Mouse (Mus musculus) left cerebral cortex, postnatal 14 days (tissue): ENCODE measurements around the gene Tmem221. TPM values are rescaled to one million over a fixed set of nuclear protein-coding genes. Genes with fewer than 3 reads are reported as not detected.
"Not testable (repeated sequence)": the region's sequence is repeated elsewhere in the genome, so short reads cannot be mapped to it uniquely, and the experiment has no call there.

Experiments
- DNase-seq, 2 experiments: peaks; one replicate each; pipeline ENCODE4 v3.0.0; 2021 to 2022; ENCODE audit warnings: low spot score in 2 of 2, mixed read lengths in 1 of 2
- intact Hi-C: fragments of 180-260 bp; cut with DNase I; formaldehyde crosslinking; loops from one replicate; pipeline ENCODE4 v1.15.1; 2025
- total RNA-seq, 2 experiments: library from RNA; stranded (reverse); gene quantifications; 2 replicates each; pipeline ENCODE4 v1.2.3; 2021

Tmem221 gene
- total RNA-seq, 2 experiments from 2014 or later: 0.22 TPM; not detected in 1

DNA sequence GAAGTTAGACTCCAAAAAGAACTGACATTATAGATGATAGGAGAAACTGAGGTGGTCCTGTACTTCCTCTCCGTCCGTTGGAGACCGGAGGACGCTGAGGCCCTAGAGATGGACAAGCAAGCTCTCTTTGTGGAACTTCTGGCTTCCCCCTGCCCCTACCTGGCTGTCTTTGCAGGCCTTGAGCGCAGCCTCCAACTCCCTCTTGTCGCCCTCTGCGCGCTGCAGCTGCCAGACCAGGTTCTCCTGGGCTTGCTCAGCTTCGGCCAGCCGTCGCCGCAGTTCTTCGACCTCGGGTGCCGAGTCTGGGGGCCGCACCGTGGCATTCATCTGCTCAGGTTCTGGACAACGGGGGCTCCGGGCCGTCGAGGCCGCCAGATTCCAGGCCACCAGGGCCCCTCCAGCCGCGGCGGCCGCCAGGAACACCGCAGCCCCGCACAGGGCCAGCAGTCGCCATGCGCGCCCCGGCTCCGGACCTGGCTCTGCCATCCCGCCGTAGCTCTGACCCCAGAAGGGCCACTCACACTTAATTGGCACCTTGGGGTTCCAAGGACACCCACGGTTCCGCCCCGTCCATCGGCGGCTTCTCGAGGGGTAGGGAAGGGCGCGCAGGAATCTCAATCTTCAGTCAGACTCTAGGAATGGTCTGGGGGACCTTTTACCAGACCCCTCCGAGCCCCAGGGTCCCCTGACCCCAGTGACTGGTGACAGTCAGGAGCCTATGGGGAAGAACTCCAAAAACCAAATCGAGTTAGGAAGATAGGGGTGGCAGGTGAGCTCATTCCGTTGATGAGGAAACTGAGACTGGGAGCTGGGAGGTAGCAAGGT, 33.2 kb downstream of the Tmem221 start, which contains the start of gene Ccdc194:
TSS of gene Ccdc194 (minus strand) at position 486 of the 825 bp plus-strand sequence.
- DNase-seq: no peak
- intact Hi-C loops: no loop called here

- intact Hi-C loops: loop anchor here (5.0 kb wide), 1 partner anchor 79 kb away; no protein-coding TSS in a partner anchor
- peak; percentile 90 to 95 for DNase-seq
These were observed 37.0 kb downstream of the Tmem221 start for GRCm38 (mm10) chr8:71521634-71522033.

DNA sequence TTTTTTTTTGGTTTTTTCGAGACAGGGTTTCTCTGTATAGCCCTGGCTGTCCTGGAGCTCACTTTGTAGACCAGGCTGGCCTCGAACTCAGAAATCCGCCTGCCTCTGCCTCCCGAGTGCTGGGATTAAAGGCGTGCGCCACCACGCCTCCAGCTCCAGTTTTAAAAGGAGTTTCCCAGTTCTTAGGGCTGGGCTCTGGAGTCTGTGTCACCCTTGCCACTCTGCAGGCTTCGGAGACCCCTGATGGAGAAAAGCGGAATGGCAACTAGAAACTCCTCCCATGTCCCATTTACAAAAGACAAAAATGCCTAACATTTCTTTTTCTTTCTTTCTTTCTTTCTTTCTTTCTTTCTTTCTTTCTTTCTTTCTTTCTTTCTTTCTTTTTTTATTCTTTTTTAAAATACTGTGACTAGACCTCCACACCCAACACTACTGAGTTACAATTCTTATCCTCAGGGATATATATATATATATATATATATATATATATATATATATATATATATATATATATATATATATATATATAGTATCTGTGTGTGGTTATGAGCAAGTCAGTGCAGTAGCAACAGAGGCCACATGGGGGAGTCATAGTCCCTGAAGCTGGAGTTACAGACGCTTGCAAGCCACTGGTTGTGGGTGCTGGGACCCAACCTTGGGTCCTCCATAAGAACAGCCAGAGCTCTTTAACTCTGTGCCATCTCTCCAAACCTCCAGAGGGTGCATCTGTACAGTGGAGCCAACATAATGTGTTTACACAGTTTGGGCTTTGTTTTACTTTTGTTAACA, 39.4 kb downstream of the Tmem221 start:
- intact Hi-C loops: not testable (repeated sequence)
- DNase-seq: peak; percentile 41 to 56

DNA sequence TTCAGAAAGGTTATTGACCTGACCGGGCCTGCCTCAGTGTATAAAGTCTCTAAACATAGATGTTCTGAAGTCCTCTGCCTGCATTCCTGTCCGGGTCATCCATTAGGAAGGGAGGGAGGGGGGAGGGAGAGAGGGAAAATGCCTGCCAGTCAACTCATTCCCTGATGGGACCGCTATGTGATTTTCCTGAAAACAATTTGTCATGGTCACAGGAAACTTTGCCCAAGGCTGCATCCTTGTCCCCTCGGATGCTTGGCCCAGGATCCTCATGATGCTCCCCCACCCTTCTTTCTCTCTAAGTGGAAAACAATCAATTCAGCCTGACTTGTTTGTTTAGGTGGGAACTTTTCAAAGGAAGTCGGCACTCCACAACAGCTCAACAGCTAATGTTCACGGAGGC, 41.9 kb downstream of the Tmem221 start:
- DNase-seq: no peak
- intact Hi-C loops: no loop called here

DNA sequence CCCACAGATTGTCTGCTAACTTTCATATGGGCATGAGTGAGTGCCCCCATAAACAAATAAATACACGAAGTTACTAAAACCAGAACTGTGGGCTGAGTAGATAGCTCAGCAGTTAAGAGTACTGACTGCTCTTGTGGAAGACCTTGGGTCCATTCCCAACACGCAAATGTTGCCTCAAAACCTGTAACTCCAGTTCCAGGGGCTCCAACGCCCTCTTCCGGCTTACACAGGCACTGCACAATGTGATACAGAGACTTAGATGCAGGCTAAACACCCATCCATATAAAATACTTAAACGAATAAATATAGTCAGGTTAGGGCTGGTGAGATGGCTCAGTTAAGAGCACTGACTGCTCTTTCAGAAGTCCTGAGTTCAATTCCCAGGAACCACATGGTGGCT, 43.6 kb downstream of the Tmem221 start:
- no peak for DNase-seq
- intact Hi-C loops: no loop called here

- DNase-seq: no peak
- intact Hi-C loops: no loop called here
These were observed 45.5 kb downstream of the Tmem221 start for GRCm38 (mm10) chr8:71513018-71513754.

- intact Hi-C loops: no loop called here
- DNase-seq: no peak
These were observed 47.0 kb downstream of the Tmem221 start, which contains the start of gene Plvap for GRCm38 (mm10) chr8:71511644-71512043. Gene Plvap, minus strand, starts transcription at chr8:71511752.

DNA sequence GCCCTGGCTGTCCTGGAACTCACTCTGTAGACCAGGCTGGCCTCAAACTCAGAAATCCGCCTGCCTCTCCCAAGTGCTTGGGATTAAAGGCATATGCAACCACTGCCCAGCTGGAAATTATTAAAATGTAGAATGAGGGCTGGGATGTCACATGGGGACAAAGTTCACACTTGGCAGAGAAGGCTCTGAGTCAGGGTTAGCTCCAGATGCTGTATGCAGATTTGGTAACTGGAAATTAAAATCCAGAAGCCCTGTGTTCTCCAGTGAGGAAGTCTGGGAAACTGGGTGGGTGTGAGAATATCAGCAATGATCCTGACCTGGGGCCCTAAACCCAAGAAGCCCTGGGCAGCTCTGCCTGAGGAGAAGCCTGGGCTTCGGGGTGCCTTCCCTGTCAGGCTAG, 49.4 kb downstream of the Tmem221 start:
- intact Hi-C loops: no loop called here
- no peak for DNase-seq

- DNase-seq: peak; percentile 85 to 87
- intact Hi-C loops: no loop called here
These were observed 51.0 kb downstream of the Tmem221 start for GRCm38 (mm10) chr8:71507589-71508104.

DNA sequence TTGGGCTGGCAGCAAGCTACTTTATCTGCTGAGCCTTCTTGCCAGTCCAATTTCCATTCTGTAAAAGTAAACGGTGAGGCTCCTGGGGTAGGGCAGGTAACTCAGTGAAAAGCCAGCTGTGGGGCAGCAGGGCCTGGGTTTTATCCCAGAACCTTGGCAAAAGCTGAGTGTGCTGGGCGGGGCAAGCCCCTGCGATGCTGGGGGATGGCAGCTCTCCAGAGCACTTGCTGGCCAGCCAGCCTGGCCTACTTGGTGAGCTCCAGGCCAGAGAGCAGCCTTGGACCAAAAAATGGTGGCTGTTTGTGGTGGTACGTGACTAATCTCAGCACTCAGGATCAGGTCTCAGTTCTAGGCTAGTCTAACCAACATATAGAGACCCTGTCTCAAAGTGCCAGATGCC, 52.7 kb downstream of the Tmem221 start:
- intact Hi-C loops: no loop called here
- DNase-seq: no peak

DNA sequence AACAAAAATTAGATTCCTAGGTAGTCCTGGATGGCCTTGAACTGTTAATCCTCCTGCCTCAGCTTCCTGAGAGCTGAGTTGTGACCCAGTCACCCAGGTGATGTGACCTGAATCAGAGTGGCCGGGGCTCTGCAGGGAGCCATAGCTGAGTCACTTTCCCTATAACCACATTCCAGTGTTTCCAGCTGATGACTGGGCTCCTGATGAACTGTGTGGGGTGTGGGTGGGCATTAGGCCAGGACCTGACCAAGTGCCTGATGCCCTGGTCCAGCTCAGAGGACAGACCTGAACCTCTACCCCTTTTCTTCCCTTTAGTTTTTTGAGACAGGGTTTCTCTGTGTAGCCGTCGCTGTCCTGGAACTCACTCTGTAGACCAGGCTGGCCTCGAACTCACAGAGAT, 53.3 kb downstream of the Tmem221 start:
- intact Hi-C loops: no loop called here
- no peak for DNase-seq

GRCm38 (mm10) chr8:71504349-71504748, 54.3 kb downstream of the Tmem221 start:
- DNase-seq: no peak
- intact Hi-C loops: no loop called here

Other genes with a start within 250 kb of the Tmem221 start
- 10 to 100 TPM; 84.5 to 94.0 TPM for gene Use1, start 192.0 kb downstream of the Tmem221 start, total RNA-seq
- 10 to 100 TPM; 20.2 TPM for gene Ocel1, start 187.6 kb downstream of the Tmem221 start, total RNA-seq
- gene Nr2f6, start 176.9 kb downstream of the Tmem221 start, total RNA-seq: 10 to 100 TPM; 32.2 to 34.2 TPM
- 1 to 10 TPM; 5.9 to 7.2 TPM for gene Ushbp1, start 163.1 kb downstream of the Tmem221 start, total RNA-seq
- gene Babam1, start 162.0 kb downstream of the Tmem221 start, total RNA-seq: 10 to 100 TPM; 87.1 to 91.0 TPM
- under 1 TPM; 0.29 to 0.38 TPM for gene Ankle1, start 152.9 kb downstream of the Tmem221 start, total RNA-seq
- gene Abhd8, start 95.2 kb downstream of the Tmem221 start, total RNA-seq: 100 to 1,000 TPM; 225 to 230 TPM
- 10 to 100 TPM; 75.5 to 79.8 TPM for gene Mrpl34, start 93.9 kb downstream of the Tmem221 start, total RNA-seq
- 100 to 1,000 TPM in 1 of 2 experiments, 10 to 100 TPM in 1; 96.0 to 106 TPM for gene Dda1, start 89.7 kb downstream of the Tmem221 start, total RNA-seq
- gene Ano8, start 72.9 kb downstream of the Tmem221 start, total RNA-seq: 10 to 100 TPM; 68.7 to 74.9 TPM
- 10 to 100 TPM; 29.8 to 30.8 TPM for gene Gtpbp3, start 70.8 kb downstream of the Tmem221 start, total RNA-seq
- 1 to 10 TPM; 6.6 to 7.6 TPM for gene Plvap, start 47.1 kb downstream of the Tmem221 start, total RNA-seq
- gene Ccdc194, start 33.2 kb downstream of the Tmem221 start, total RNA-seq: not detected
- 1 to 10 TPM; 2.8 to 4.2 TPM for gene Bst2, start 21.4 kb downstream of the Tmem221 start, total RNA-seq
- 10 to 100 TPM; 32.9 to 38.5 TPM for gene Mvb12a, start 15.9 kb downstream of the Tmem221 start, total RNA-seq
- gene Nxnl1, start 7.7 kb upstream of the Tmem221 start, total RNA-seq: under 1 TPM in 1 of 2 experiments, not detected in 1; 0.15 TPM
- gene Slc27a1, start 10.0 kb upstream of the Tmem221 start, total RNA-seq: 10 to 100 TPM; 82.0 to 84.3 TPM
- 10 to 100 TPM; 54.4 to 55.4 TPM for gene Pgls, start 33.3 kb upstream of the Tmem221 start, total RNA-seq
- gene Fam129c, start 38.8 kb upstream of the Tmem221 start, total RNA-seq: 1 to 10 TPM; 3.3 TPM
- 10 to 100 TPM; 59.4 to 64.7 TPM for gene Colgalt1, start 52.1 kb upstream of the Tmem221 start, total RNA-seq
- gene Unc13a, start 112.9 kb upstream of the Tmem221 start, total RNA-seq: 100 to 1,000 TPM; 299 to 337 TPM
- gene Jak3, start 117.4 kb upstream of the Tmem221 start, total RNA-seq: 1 to 10 TPM; 5.6 to 6.4 TPM
- 1 to 10 TPM; 1.8 to 2.8 TPM for gene Insl3, start 130.3 kb upstream of the Tmem221 start, total RNA-seq
- under 1 TPM; 0.44 to 0.49 TPM for gene B3gnt3, start 142.9 kb upstream of the Tmem221 start, total RNA-seq
- gene Fcho1, start 166.8 kb upstream of the Tmem221 start, total RNA-seq: 100 to 1,000 TPM; 152 to 156 TPM